Mouse (Mus musculus) lung, postnatal 36 days (tissue): ENCODE measurements around the gene Kpnb1.

Source experiments
- DNase-seq: peaks from one replicate; pipeline ENCODE4 v3.0.0; 2022; ENCODE audit warnings: mixed read lengths

Kpnb1 gene

DNA sequence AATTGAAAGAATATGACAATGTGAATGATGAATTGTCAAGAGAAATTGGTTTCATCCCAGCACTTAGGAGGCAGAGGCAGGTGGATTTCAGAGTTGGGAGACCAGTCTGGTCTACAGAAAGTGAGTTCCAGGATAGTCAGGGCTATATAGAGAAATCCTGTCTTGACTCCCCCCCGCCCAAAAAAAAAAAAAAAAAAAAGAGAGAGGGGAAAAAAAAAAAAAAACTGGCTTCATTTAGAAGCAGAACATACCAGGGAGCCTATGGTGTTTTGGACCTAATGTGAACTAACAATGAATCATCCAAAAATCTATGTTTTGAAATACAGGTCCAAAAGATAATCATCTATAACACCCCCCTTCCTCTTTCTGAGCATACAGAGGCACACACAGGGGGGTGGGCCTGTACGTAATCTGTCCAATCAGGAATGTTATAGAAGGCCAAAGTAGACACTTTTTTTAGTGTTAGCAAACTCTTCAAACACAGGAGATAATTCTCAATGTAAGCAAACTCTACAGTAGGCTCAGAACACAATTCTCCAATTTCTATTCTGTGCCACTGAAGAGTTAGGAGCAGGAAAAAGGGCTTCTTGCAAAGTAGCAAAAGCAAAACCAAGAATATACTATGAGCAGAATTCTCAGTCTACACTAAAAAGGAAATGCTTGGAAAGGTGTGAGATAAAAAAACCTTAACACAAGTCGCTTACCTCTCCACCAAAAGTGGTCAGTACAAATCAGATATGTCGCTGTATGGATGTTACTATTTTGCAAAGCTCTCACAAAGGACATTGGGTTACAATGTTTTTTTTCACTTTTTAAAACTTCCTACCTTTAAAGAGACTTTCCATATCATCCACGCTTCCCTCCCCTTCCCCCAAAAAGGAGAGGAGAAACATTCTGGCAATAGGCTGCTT lies 1.7 kb downstream of the Kpnb1 start:
- DNase-seq, result no peak

- no peak for DNase-seq
Measured at GRCm38 (mm10) chr11:97184875-97185274, 2.8 kb downstream of the Kpnb1 start.

- no peak for DNase-seq
Measured at GRCm38 (mm10) chr11:97182446-97182845, 5.2 kb downstream of the Kpnb1 start.

- DNase-seq, result no peak
Measured at GRCm38 (mm10) chr11:97181061-97181460, 6.6 kb downstream of the Kpnb1 start.

DNA sequence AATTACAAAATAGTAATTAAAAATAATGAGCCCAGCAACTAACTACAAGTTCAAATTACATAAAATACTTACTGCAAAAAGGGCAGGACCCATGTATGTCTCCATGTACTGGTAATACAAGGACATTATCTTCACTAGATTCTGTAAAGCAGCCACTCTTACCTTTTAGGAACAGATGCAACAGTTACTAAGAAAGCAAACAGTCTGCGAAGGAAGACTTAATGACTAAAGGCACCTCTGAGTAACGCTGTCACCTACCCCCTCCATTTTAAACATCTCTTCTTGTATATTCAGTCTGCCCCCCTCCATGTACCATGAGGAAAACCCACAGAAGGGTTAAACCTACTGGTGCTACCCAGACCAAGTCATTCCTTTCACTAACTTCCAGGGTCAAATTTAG lies 9.5 kb downstream of the Kpnb1 start:
- DNase-seq, result no peak

GRCm38 (mm10) chr11:97176851-97177250 lies 10.8 kb downstream of the Kpnb1 start:
- DNase-seq, result peak; percentile 83

GRCm38 (mm10) chr11:97175499-97175898 lies 12.2 kb downstream of the Kpnb1 start:
- DNase-seq, result no peak

- DNase-seq, result no peak
Measured at GRCm38 (mm10) chr11:97160341-97160740, 27.3 kb downstream of the Kpnb1 start.

GRCm38 (mm10) chr11:97156999-97157398 lies 30.7 kb downstream of the Kpnb1 start:
- DNase-seq, result no peak

DNA sequence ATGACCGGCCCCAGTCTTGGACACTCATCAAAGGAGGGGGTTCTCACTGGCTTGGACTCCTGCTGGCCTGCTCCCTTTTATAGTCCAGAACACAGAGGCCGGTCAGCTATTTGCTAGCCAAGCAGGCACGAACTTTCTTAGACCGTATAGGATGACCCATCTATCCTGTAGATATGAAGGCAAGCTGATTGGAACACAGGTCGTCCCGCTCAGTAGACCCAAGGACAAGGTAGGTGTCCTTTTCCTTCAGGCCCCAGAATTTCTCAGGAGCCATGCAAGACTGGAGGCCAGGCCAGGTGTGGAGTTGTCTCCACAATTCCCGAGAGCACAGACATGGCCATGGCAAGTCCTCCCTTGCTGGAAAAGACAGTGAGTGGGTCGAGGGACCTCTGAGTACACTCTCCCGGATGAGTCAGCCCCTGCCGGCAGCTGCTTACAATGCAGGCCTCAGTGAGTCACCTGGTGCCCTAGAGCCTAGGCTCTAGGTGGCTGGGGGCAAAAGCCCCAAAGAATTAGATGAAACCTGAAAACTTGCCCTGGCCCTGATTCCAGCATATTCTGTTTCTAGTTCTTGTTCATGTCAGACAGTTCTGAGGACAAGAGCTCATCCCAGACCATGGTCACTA lies 34.9 kb downstream of the Kpnb1 start:
- DNase-seq, result no peak

DNA sequence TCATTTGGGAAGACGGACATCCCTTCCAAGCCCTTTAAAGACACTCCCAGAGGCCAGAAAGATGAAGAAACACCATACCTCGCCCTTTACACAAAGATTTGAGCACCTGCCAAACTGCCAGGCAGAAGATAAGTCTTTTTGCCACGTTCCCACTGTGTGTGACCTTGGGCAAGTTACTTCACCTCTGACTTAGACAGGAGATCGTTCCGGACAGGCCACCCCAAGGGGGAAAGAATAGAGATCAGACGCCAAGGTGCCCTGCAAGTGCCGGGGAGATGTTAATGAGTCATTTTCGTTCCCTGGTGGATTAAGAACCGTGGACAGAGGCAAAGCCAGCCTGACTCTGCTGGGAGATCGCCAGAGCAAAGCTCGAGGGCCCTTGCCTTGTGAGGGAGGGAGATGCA lies 35.7 kb downstream of the Kpnb1 start:
- peak; percentile 59 for DNase-seq

DNA sequence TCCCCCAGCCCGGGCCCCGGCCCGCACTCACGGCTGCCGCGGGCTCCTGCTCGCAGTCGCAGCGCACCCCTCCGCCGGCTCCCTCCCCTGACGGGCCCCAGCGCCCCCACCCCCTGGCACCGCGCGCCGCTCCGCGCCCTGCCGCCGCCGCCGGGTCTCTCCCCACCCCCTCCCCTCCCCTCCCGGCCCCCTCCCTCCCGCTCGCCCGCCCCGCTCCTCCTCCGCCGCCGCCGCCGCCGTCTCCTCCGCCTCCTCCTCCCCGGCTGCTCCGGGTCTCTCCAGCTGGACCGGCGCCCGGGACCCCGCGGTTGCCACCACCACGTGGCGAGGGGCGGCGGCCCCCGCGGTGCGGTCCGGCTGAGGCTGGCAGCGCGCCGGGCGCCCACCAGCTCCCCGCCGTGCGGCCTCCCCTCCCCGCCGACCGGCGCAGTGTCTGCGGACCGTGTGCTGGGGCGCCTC lies 36.3 kb downstream of the Kpnb1 start, which contains the start of gene Tbkbp1:
Gene Tbkbp1, minus strand, starts transcription at position 153 of the 459 bp plus-strand sequence.
- DNase-seq, result no peak

- peak; percentile 76 for DNase-seq
Measured at GRCm38 (mm10) chr11:97150411-97151330, 37.0 kb downstream of the Kpnb1 start.

DNA sequence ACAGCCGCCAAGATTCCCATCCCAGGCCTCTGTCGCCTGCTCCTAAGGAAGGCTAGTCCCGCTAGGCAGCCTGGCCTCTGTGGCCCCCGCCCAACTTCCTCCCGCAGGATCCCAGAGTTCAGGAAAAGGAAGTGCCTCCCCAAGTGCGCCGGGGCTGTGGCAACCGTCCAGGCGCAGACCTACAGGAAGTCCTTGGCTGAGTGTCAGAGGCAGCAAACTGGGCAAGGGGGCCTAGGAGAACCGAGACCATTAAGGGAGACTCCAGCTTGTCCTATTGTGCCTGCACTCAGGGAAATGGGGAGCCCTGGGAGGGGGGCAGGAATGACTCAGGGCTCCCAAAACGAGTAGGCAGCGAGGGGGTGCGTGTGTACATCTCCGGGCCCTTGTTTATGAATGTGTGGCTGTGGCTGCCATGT lies 37.7 kb downstream of the Kpnb1 start:
- DNase-seq, result peak; percentile 94

- no peak for DNase-seq
Measured at GRCm38 (mm10) chr11:97149026-97149425, 38.7 kb downstream of the Kpnb1 start.

- no peak for DNase-seq
Measured at GRCm38 (mm10) chr11:97148591-97148990, 39.1 kb downstream of the Kpnb1 start.

GRCm38 (mm10) chr11:97147333-97147732 lies 40.3 kb downstream of the Kpnb1 start:
- no peak for DNase-seq

- peak; percentile 89 for DNase-seq
Measured at GRCm38 (mm10) chr11:97146724-97147123, 41.0 kb downstream of the Kpnb1 start.

- peak; percentile 38 for DNase-seq
Measured at GRCm38 (mm10) chr11:97145951-97146350, 41.7 kb downstream of the Kpnb1 start.

GRCm38 (mm10) chr11:97145320-97145719 lies 42.4 kb downstream of the Kpnb1 start:
- DNase-seq, result no peak

GRCm38 (mm10) chr11:97143196-97143900 lies 44.3 kb downstream of the Kpnb1 start:
- no peak for DNase-seq

- peak; percentile 80 for DNase-seq
Measured at GRCm38 (mm10) chr11:97142159-97142608, 45.5 kb downstream of the Kpnb1 start.
